Mouse (Mus musculus) right cerebral cortex, postnatal 25 days (tissue): Measurements from ENCODE around the gene Cfap61.

ENCODE experiments used
- DNase-seq: peaks from one replicate; pipeline ENCODE4 v3.0.0; 2022

Gene Cfap61

GRCm38 (mm10) chr2:146172106-146172505 lies 237.5 kb downstream of the Cfap61 start:
- DNase-seq, result no peak

GRCm38 (mm10) chr2:146174173-146174572 lies 239.6 kb downstream of the Cfap61 start:
- DNase-seq, result peak; percentile 41

GRCm38 (mm10) chr2:146178718-146179117 lies 244.1 kb downstream of the Cfap61 start:
- DNase-seq, result no peak

GRCm38 (mm10) chr2:146183830-146184793 lies 249.5 kb downstream of the Cfap61 start:
- DNase-seq, result no peak

- DNase-seq, result no peak
Observed at GRCm38 (mm10) chr2:146196126-146196525, 261.5 kb downstream of the Cfap61 start.

- DNase-seq, result no peak
Observed at GRCm38 (mm10) chr2:146197947-146198346, 263.4 kb downstream of the Cfap61 start.

GRCm38 (mm10) chr2:146210968-146211367 lies 276.4 kb downstream of the Cfap61 start:
- DNase-seq, result no peak

GRCm38 (mm10) chr2:146214715-146215114 lies 280.1 kb downstream of the Cfap61 start:
- peak; percentile 22 for DNase-seq

- peak; percentile 10 for DNase-seq
Observed at GRCm38 (mm10) chr2:146216111-146217064, 281.8 kb downstream of the Cfap61 start.

GRCm38 (mm10) chr2:146217227-146217980 lies 282.8 kb downstream of the Cfap61 start:
- peak; percentile 8 for DNase-seq

- peak; percentile 5 for DNase-seq
Observed at GRCm38 (mm10) chr2:146218161-146218691, 283.6 kb downstream of the Cfap61 start.

GRCm38 (mm10) chr2:146218881-146219535 lies 284.4 kb downstream of the Cfap61 start:
- peak; percentile 26 for DNase-seq

GRCm38 (mm10) chr2:146219791-146220190 lies 285.2 kb downstream of the Cfap61 start:
- no peak for DNase-seq

GRCm38 (mm10) chr2:146220591-146221075 lies 286.0 kb downstream of the Cfap61 start:
- peak; percentile 17 for DNase-seq

- DNase-seq, result peak; percentile 55
Observed at GRCm38 (mm10) chr2:146221076-146221928, 286.7 kb downstream of the Cfap61 start, which contains the start of gene Insm1. TSS of gene Insm1 (plus strand) at chr2:146221921.

GRCm38 (mm10) chr2:146221929-146222278 lies 287.3 kb downstream of the Cfap61 start:
- peak; percentile 57 for DNase-seq

- DNase-seq, result peak; percentile 58
Observed at GRCm38 (mm10) chr2:146222279-146223175, 287.9 kb downstream of the Cfap61 start.

- DNase-seq, result peak; percentile 46
Observed at GRCm38 (mm10) chr2:146223176-146223905, 288.8 kb downstream of the Cfap61 start.

- DNase-seq, result no peak
Observed at GRCm38 (mm10) chr2:146224141-146224540, 289.6 kb downstream of the Cfap61 start.
